Mouse (Mus musculus): ENCODE measurements around the gene Tbrg1. TPM values are rescaled to one million over a fixed set of nuclear protein-coding genes. Genes with fewer than 3 reads are reported as not detected.
A peak's percentile ranks its signal among the peaks of the same experiment; 100 is the strongest.

Tbrg1 gene
- total RNA-seq, 1 experiment from 2014 or later: 48.8 TPM

DNA sequence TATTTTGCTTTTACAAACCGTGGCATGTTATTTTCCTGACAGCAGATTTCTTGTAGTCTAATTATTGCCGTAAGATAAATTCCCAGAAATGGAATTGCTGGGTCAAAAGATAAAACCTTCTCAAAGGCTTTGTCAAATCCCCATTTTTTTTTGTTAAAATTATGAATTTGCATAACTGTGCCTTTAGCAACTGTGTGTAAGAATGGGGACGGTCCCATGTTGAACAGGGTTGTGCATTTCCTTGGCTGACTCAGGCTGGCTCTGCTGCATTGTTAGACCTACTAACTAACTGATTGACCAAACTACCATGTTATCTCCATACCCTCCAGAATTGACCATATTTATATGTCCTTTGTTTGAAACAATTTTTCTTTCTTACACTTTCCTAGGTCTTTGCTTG is 22.8 kb downstream of the Tbrg1 start:
- ATAC-seq (replicated peaks; ENCODE audit: low read depth, poor library complexity, severe bottlenecking): no peak

DNA sequence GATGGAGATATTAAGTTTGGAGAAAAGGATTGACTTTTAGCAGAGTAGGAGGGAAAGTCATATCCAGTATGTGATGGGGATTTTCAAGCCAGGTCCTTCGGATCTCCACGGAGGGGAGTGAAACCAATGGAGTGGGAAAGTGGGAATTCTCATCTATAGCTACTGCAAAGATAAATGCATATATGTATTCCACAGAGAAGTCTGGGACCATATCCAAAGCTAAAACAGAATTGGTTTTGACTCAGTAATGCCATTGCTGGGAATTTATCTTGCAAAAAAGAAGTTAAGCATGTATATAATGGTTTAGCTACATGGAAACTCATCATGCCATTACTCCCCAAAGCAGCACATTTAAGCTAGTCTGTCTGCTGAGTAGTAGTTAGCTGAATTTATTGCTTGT is 24.8 kb downstream of the Tbrg1 start:
- no peak for ATAC-seq (replicated peaks; ENCODE audit: low read depth, poor library complexity, severe bottlenecking)

DNA sequence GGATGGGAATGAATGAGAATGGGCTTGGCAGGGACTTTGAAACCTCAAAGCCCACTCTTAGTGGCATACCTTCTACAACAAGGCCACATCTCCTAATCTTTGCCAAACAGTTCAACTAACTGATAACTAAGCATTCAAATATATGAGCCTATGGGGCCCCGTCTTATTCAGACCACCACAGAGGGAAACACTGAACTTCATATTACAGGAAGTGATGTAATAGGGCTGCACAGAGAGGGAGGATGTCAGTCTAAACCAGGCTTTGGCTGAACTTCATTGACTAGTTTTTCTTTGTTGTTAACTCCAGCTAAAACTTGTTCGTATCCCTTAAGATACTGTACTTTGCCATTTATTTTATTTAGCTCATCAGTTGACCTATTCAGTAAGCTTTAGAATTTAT is 27.2 kb downstream of the Tbrg1 start:
- ATAC-seq (replicated peaks; ENCODE audit: low read depth, poor library complexity, severe bottlenecking): 0 out of 2 replicates have a peak, but pooled peaks have one; percentile 58

DNA sequence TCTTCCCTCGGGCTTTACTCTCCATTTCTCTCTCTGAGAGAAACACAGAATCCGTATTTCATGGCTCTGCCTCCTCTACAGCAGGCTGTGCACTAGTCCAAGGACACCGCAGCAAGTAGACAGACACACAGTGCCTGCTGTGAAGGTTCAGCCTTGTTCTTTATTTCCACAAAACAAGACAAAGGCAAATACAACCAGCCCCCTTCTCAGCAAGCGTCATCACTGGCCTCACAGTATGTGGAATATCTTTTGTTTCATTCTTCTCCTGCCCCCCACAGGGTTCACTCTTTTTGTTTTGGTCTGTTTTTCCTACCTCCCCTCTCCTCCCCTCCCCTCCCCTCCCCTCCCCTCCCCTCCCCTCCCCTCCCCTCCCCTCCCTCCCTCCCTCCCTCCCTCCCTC is 28.5 kb downstream of the Tbrg1 start:
- no peak for ATAC-seq (replicated peaks; ENCODE audit: low read depth, poor library complexity, severe bottlenecking)

DNA sequence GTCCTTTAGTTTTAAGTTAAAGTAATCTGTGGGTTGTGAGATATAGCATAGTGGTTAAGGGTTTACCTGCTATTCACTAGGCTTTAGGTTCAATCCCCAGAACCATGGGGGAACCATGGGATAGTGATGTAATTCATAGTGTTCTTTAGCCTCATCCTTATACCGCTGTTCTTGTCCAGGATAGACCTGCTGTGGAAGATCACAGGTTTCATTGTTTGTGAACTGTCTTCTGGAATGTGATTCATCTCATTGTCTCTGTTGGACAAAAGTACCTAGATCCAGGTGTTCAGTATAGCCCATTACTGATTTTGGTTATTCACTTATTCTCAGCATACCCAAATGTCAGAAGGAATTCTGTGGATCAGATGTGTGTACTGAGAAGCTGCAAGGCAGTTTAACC is 29.8 kb downstream of the Tbrg1 start:
- no peak for ATAC-seq (replicated peaks; ENCODE audit: low read depth, poor library complexity, severe bottlenecking)

DNA sequence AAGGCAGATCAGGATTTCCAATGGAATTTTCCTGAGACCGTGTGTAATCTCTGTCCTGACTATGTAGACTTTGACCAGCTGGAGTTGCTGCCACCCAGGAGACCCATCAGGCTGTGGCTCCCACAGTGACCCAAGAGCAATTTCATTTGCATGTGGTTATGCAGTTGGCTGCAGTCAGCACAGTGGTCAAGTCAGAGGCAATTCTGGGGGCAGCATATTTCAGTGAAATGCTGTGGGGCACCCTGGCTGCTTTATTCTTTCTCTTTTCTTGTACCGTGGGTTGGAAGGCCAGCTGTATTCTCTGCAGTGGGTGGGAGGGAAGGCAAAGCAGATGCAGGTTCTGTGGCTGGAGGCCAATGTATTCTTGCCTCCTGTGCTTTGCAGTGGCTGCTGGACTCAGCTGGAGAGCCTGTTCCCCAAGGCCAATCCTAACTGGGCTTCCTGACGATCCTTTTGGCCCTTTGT is 31.0 kb downstream of the Tbrg1 start:
- ATAC-seq (replicated peaks; ENCODE audit: low read depth, poor library complexity, severe bottlenecking): no peak

DNA sequence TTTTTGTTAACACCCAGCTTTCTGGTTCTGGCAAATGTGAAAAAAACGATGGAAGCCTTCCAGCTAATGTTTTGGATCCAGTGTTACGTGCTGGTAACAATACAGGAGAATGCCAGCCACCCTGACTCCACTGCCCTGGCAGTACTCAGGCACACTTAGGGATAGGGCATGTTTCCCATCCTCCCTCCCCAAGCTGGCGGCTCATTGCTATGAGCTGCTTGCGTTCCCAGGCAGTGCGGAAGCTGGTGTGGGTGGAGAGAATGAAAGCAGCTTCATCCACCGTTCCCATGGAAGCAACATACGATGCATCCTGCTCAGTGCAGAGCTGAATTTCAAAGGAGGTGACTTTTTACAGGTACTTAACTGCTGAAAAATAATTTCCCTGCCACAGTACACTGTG is 31.5 kb downstream of the Tbrg1 start:
- no peak for ATAC-seq (replicated peaks; ENCODE audit: low read depth, poor library complexity, severe bottlenecking)

DNA sequence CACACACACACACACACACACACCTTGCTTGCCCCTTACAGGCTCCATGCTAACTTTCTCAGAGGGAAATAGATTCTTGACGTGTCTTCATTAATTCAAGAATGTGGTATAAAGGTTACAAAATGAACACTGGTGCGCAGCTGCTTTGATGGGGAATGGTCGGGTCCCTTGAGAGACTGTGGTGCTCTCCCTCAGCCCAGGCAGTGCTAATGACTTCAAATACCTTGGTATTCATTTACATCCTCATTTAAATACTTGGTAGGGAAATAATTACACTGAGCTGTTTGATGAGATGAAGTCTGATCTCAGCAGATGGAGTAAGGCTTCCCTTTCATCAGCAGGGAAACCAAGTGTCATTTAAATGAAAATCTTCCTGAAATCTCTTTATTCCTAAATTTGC is 32.0 kb downstream of the Tbrg1 start:
- ATAC-seq (replicated peaks; ENCODE audit: low read depth, poor library complexity, severe bottlenecking): no peak

DNA sequence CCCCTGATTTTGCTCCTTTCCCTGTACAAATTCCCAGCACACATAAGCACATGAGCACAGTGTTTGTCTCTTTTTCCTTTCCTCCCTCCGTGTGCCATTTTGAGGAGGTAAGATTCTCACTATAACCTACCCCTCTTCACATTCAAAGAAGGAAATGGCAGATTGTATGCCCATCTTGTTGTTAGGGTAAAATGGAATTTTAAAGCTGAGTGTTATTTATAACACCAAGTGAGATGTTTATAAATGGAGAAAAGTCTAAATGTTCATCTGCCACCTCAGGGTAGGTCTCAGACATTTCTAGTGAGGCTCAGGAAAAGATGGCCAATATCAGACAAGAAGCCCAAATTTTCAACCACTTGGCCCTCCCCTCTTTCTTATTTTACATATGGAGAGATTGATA is 32.6 kb downstream of the Tbrg1 start:
- no peak for ATAC-seq (replicated peaks; ENCODE audit: low read depth, poor library complexity, severe bottlenecking)

DNA sequence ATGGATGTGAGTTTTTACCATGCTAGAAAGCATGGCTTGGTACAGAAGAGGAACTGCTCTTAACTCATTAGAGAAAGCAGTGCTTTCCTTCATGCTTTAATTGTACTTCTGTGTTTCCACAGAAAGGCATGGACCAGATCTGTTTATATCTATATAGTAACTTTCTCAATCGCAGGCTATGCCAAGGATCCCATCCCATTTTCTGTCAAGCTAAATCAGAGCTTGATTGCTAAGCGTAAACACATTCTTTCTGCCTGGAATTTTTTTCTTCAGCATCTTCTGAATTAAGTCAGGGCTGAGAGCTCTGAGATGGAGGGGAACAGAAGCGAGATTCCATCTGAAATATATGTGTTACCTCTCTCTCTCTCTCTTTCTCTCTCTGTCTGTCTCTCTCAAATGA is 33.1 kb downstream of the Tbrg1 start:
- ATAC-seq (replicated peaks; ENCODE audit: low read depth, poor library complexity, severe bottlenecking): no peak

DNA sequence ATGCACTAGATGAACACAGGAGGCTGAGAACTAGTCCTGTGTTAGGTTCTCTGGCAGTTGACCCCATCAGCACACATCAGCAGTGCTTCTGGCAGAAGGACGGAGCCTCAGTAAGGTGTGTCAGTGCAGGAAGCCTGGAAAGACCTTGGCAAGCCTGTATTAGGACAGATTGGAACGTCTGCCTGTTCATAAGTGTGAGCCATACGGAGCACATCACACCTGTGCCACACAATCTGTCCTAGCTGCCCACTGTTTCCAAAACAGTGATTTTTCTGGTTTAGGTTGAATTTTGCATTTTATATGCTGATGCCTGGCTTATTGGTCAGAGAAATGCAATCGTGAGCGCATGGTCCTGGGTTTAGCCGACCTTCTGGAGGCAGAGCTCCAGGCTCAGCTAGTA is 35.8 kb downstream of the Tbrg1 start:
- ATAC-seq (replicated peaks; ENCODE audit: low read depth, poor library complexity, severe bottlenecking): no peak

DNA sequence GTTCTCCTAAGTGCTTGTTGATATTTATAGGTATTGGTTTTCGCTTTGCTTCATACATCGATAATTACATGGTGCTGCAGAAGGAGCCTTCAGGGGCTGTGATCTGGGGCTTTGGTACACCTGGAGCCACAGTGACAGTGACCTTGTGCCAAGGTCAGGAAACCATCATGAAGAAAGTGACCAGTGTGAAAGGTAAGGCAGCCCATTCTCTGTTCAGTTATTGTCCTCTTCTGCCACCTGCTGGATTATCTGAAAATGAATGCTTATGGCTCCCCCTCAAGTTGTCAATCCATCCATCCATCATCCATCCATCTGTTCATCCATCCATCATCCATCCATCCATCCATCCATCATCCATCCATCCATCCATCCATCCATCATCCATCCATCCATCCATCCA is 40.3 kb downstream of the Tbrg1 start:
- peak; percentile 36; the same call in 1 of the 2 replicates for ATAC-seq (replicated peaks; ENCODE audit: low read depth, poor library complexity, severe bottlenecking)

DNA sequence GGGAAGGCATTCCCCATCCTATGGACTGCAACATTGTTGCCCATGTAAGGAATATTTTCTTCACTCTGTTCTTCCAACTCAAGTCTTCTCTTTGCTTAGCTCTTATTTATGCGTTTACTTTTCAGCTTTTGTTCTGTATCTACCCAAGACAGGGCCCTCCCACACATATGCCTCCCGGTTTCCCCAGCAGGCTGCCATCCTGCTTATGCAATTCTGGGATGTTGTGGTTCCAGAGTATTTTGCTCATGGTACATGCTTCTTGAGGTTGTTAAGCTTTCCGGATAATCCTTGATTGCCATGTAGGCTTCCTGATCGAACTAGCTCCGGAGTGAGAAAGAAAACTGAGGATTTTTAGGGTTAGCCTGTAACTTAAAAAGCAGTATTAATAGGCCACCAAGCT is 41.9 kb downstream of the Tbrg1 start:
- no peak for ATAC-seq (replicated peaks; ENCODE audit: low read depth, poor library complexity, severe bottlenecking)

DNA sequence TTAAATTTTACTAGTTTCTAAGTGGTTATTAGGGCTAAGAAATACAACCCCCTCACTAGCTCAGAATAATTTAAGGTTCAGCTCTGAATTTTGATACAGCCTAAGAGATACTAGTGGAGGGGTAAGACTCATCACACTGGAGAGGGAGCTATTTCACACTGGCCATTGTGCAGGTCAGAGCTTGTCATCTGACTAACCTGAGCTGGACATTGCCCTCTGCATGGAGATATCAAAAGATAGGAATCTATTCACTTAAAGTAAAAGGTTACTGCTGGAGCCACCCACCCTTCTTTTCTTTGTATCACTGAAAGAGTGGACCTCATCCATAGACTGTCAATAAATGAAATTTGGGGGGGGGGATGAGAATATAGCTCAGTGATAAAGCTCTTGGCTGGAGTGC is 42.8 kb downstream of the Tbrg1 start:
- ATAC-seq (replicated peaks; ENCODE audit: low read depth, poor library complexity, severe bottlenecking): no peak

DNA sequence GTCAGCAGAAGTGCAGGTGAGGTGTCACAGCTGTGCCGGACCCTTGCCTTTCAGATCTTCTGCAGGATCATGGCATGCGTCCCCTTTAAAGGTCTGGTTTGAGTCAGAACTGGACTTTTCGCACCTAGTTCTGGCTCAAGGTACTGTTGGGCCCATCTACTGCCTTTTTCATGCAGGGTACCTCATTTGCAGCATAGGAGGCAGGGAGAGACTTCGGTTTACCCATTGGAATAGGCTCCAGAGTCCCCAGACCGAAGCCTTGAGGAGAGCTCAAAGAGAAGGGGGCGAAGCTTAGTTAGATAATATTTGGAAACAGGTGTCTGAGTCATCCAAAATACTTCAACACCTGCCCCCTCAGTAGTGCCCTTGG is 43.2 kb downstream of the Tbrg1 start:
- ATAC-seq (replicated peaks; ENCODE audit: low read depth, poor library complexity, severe bottlenecking): peak; percentile 12

DNA sequence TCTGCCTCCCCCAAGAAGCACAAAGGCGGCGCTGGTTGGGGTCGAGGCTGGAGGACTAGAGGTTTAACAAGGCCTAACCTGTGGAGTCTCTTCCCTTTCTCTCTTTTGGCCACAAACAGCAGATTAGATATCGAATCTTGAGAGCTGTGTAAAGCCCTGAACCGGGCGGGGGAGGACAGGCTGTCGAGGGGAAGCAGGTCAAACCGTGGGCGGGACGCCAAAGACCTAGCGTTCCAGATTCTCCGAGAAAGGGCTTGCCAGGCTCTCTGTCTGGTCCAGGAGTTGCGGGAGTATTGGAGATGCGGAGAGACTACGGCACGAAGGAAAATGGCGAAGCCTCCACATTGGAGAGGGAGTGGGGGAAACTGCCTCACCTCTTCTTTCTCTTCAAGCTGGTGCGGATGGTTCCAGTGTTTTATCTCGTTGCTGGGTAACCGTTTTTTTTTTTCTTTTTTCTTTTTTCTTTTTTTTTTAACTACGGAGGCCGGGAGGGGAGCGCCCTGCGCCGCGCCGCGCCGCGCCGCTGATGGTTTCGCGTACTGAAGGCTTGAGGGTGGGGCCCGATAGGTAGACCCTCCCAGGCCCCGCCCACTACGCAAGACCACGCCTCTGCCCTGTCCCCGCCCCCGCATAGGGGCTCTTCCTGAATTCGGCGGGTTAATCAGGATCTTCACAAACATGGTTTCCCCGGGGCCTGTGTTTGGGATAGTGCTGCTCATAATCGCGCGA is 43.8 kb downstream of the Tbrg1 start, which contains the start of gene Spa17:
Spa17 (minus strand) TSS at position 541 of the 729 bp plus-strand sequence.
- ATAC-seq (replicated peaks; ENCODE audit: low read depth, poor library complexity, severe bottlenecking): peak; percentile 93

DNA sequence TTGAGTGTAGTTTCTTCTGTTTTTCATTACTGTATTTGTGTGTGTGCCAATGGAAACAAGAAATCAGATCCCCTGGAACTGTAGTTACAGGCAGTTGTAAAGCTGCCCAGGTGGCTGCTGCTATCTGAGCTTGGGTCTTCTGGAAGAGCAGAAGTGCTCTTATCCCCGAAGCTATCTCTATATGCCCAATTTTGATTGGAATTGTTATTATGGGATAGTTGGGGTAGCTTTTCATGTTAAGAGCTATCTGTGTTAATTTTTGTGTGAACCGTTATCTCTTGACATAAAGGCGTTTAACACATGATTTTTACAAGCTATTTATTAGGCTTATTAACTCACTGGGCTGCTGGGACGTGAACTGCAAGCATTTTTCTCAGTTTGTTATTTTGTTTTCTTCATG is 47.6 kb downstream of the Tbrg1 start:
- ATAC-seq (replicated peaks; ENCODE audit: low read depth, poor library complexity, severe bottlenecking): no peak

DNA sequence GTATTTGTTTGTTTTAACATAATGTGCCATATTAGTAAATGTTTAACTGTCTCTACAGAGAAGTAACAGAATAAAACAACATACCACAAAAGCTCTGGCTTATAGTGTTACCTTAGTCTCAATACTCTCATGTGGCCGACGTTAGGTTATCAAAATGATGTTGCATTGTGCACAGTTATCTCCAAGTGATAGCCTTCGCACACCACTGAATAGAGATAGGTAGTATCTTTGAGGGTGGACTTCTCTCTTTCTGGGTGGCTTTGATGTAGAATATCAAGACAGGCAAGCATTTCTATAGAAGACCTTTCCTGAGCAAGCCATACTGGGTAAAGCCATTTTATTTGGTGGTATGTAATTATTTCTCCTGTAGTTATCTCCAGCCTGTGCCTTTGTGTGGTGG is 52.0 kb downstream of the Tbrg1 start:
- ATAC-seq (replicated peaks; ENCODE audit: low read depth, poor library complexity, severe bottlenecking): no peak

DNA sequence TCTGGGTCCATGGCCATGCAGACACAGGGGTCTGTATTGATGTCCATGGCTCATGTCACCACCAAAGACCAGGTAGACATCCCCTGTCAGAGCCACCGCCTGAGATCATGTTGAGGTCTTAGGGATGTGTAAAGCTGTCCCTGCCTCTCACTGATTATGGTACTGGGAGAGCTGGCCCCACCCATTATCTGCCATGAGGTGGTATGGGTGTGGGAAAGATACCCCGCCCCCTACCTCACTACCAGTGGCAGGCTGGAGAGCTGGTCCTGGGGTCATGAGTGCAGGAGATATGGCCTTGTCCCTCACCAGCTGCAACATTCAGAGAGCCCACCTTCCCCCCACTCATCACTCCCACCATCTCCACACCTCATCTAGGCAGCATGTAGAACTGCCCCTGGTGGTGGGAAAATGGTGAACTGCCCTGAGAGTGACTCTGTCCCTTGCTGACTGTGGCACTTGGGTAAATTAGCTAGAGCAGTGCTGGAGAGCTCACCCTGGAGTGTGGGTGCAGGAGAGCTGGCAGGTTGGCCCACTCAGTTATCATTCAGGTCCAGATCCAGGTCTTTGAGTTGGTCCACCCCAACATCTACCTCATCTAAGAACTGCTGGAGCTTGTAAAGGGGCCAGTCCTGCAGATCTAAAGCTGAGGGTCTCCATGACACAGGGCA is 56.4 kb downstream of the Tbrg1 start:
- ATAC-seq (replicated peaks; ENCODE audit: low read depth, poor library complexity, severe bottlenecking): peak; percentile 43; the same call in 1 of the 2 replicates

All from common myeloid progenitor, adult 5-6 weeks (primary cell).